Mouse (Mus musculus) kidney, postnatal 0 days (tissue): Measurements from ENCODE around the gene Eef1g. TPM values are rescaled to one million over a fixed set of nuclear protein-coding genes. Genes with fewer than 3 reads are reported as not detected.

Experiments
- ATAC-seq: fragments of 200-750 bp; cut with Nextera tagmentation; replicated peaks from 2 replicates; pipeline ENCODE4 v1.8.0; 2017; ENCODE audit warnings: low read depth, moderate number of reproducible peaks, moderate TSS enrichment, moderate library complexity; ENCODE audit not compliant: low FRiP score
- DNase-seq: peaks from one replicate; pipeline ENCODE4 v3.0.0-alpha.2; 2016; ENCODE audit warnings: low spot score
- H3K27ac ChIP-seq: fragments of 300-500 bp; sonication (generic); 2 replicates; pipeline ENCODE4 v1.5.1; 2014; ENCODE audit warnings: mild to moderate bottlenecking
- H3K27me3 ChIP-seq: fragments of 300-500 bp; sonication (generic); 2 replicates; pipeline ENCODE4 v1.6.1; 2014; ENCODE audit warnings: low read length, mixed read lengths; ENCODE audit not compliant: insufficient read depth
- H3K36me3 ChIP-seq: fragments of 300-500 bp; sonication (generic); 2 replicates; pipeline ENCODE4 v1.6.1; 2014; ENCODE audit warnings: low read length, mixed read lengths; ENCODE audit not compliant: insufficient read depth
- H3K4me1 ChIP-seq: fragments of 300-500 bp; sonication (generic); replicated peaks from 2 replicates; pipeline ENCODE4 v1.6.1; 2014; ENCODE audit warnings: antibody characterized with exemption, low read length, mixed read lengths; ENCODE audit not compliant: insufficient read depth
- H3K4me2 ChIP-seq: fragments of 300-500 bp; sonication (generic); 2 replicates; pipeline ENCODE4 v1.6.1; 2014; ENCODE audit warnings: mild to moderate bottlenecking, low read length, moderate library complexity, mixed read lengths
- H3K4me3 ChIP-seq: fragments of 300-500 bp; sonication (generic); replicated peaks from 2 replicates; pipeline ENCODE4 v1.5.1; 2014; ENCODE audit warnings: low read depth, low read length
- H3K9ac ChIP-seq: fragments of 300-500 bp; sonication (generic); 2 replicates; pipeline ENCODE4 v1.6.1; 2014; ENCODE audit warnings: low read depth, low read length
- H3K9me3 ChIP-seq: fragments of 300-500 bp; sonication (generic); replicated peaks from 2 replicates; pipeline ENCODE4 v1.6.1; 2016; ENCODE audit warnings: low read length, inconsistent platforms, mixed read lengths
- CTCF ChIP-seq: IDR thresholded peaks from 2 replicates; pipeline ENCODE4 v1.5.1; 2016; ENCODE audit warnings: antibody characterized with exemption, low read depth, mild to moderate bottlenecking, moderate library complexity
- WGBS: fragments of 180-500 bp; shearing (Covaris S2); extraction: QIAGEN DNeasy Blood & Tissue Kit; methylation state at CpG from one replicate; pipeline ENCODE4 v1.1.7; 2014; 5-methylcytosine and 5-hydroxymethylcytosine counted together
- polyA plus RNA-seq: library from polyadenylated mRNA; unstranded; fragments of >200 nt; fragmentation: Nextera tagmentation; extraction: Ambion mirVana; gene quantifications from 2 replicates; pipeline ENCODE4 v1.2.1, GENCODE M21; 2015

The Eef1g gene
- polyA plus RNA-seq, 1 experiment from 2014 or later: 328 TPM

- DNase-seq (no peak), ATAC-seq (no peak)
- 88% methylated on average over 2 of the region's 2 CpGs for WGBS
- TF ChIP-seq CTCF: no peak
- Histone ChIP-seq H3K27ac (no peak overlapping the region), H3K9me3 (no peaks in the 10 kb centered on the region), H3K4me3 (no peak overlapping the region), H3K9ac (no peak overlapping the region), H3K4me1 (no peaks in the 10 kb centered on the region; the same call in 1 of the 2 replicates), H3K27me3 (no peaks in the 10 kb centered on the region), H3K4me2 (no peak overlapping the region), H3K36me3 (peaks cover 35% of the 10 kb centered on the region)
Observed at GRCm38 (mm10) chr19:8936736-8937135, 30.1 kb upstream of the Eef1g start.

- H3K27ac ChIP-seq: no peak overlapping the region
- WGBS: 78% methylated on average over 15 of the region's 15 CpGs
- no peak overlapping the region for H3K4me2 ChIP-seq
- peaks cover 31% of the 10 kb centered on the region for H3K36me3 ChIP-seq
- DNase-seq: no peak
- ATAC-seq: no peak
- no peak for TF ChIP-seq CTCF
- H3K4me1 ChIP-seq: peaks cover 9% of the 10 kb centered on the region; the same call in 1 of the 2 replicates
- H3K27me3 ChIP-seq: no peaks in the 10 kb centered on the region
- H3K9me3 ChIP-seq: no peaks in the 10 kb centered on the region
- H3K4me3 ChIP-seq: no peak overlapping the region
- H3K9ac ChIP-seq: peak overlapping the region; percentile 99; the same call in 1 of the 2 replicates
Observed at GRCm38 (mm10) chr19:8940526-8941133, 26.2 kb upstream of the Eef1g start.

GRCm38 (mm10) chr19:8941136-8941514 lies 25.7 kb upstream of the Eef1g start:
- Histone ChIP-seq H3K27ac (peak overlapping the region; percentile 99), H3K9ac (peak overlapping the region; percentile 99), H3K4me3 (peak overlapping the region; percentile 96), H3K4me2 (peak overlapping the region; percentile 80), H3K9me3 (no peaks in the 10 kb centered on the region), H3K4me1 (peaks cover 9% of the 10 kb centered on the region; the same call in 1 of the 2 replicates), H3K27me3 (no peaks in the 10 kb centered on the region), H3K36me3 (peaks cover 36% of the 10 kb centered on the region)
- no peak for TF ChIP-seq CTCF
- 26% methylated on average over 10 of the region's 10 CpGs for WGBS
- no peak for DNase-seq
- ATAC-seq: no peak

- TF ChIP-seq CTCF: peak; percentile 36
- Histone ChIP-seq H3K27ac (peak within 1 kb of the TSS; percentile 99), H3K36me3 (peaks cover 38% of the 10 kb centered on the region), H3K27me3 (no peaks in the 10 kb centered on the region), H3K4me1 (peaks cover 9% of the 10 kb centered on the region; the same call in 1 of the 2 replicates), H3K9ac (peak within 1 kb of the TSS; percentile 99), H3K4me2 (peak within 1 kb of the TSS; percentile 80), H3K9me3 (no peaks in the 10 kb centered on the region), H3K4me3 (peak within 1 kb of the TSS; percentile 96)
- ATAC-seq (peak; percentile 94), DNase-seq (peak; percentile 99)
- under 1% methylated on average over 63 of the region's 64 CpGs for WGBS
Observed at GRCm38 (mm10) chr19:8941515-8942217, 25.2 kb upstream of the Eef1g start, which contains the start of gene Mta2. TSS of gene Mta2 (plus strand) at chr19:8941875.

GRCm38 (mm10) chr19:8942276-8942964 lies 24.4 kb upstream of the Eef1g start:
- peak; percentile 50 for ATAC-seq
- whole genome bisulfite sequencing: under 1% methylated on average over 44 of the region's 46 CpGs
- Histone ChIP-seq H3K4me3 (peak overlapping the region; percentile 96), H3K36me3 (peaks cover 42% of the 10 kb centered on the region), H3K4me1 (peaks cover 9% of the 10 kb centered on the region; the same call in 1 of the 2 replicates), H3K9me3 (no peaks in the 10 kb centered on the region), H3K27me3 (no peaks in the 10 kb centered on the region), H3K4me2 (peak overlapping the region; percentile 80), H3K27ac (peak overlapping the region; percentile 99), H3K9ac (peak overlapping the region; percentile 99)
- TF ChIP-seq CTCF: no peak
- DNase-seq: peak; percentile 71

GRCm38 (mm10) chr19:8943047-8943446 lies 23.8 kb upstream of the Eef1g start:
- WGBS: 51% methylated on average over 2 of the region's 2 CpGs
- Histone ChIP-seq H3K36me3 (peaks cover 44% of the 10 kb centered on the region), H3K9ac (peak overlapping the region; percentile 99), H3K9me3 (no peaks in the 10 kb centered on the region), H3K4me2 (peak overlapping the region; percentile 80), H3K4me1 (peaks cover 9% of the 10 kb centered on the region; the same call in 1 of the 2 replicates), H3K27me3 (no peaks in the 10 kb centered on the region), H3K27ac (no peak overlapping the region), H3K4me3 (peak overlapping the region; percentile 96)
- ATAC-seq: no peak
- DNase-seq: no peak
- TF ChIP-seq CTCF: no peak
